Mouse (Mus musculus) intestine, embryonic 16.5 days (tissue): ENCODE measurements around the gene Zfp704. TPM values are rescaled to one million over a fixed set of nuclear protein-coding genes. Genes with fewer than 3 reads are reported as not detected.

Experiments used
- ATAC-seq: fragments of 200-750 bp; cut with Nextera tagmentation; 2 replicates; pipeline ENCODE4 v1.8.0; 2017; ENCODE audit warnings: moderate TSS enrichment, moderate library complexity
- H3K27ac ChIP-seq: fragments of 300-500 bp; sonication (generic); 2 replicates; pipeline ENCODE4 v1.5.1; 2014; ENCODE audit warnings: mild to moderate bottlenecking, low read length
- H3K27me3 ChIP-seq: fragments of 300-500 bp; sonication (generic); replicated peaks from 2 replicates; pipeline ENCODE4 v1.6.1; 2014; ENCODE audit warnings: low read length, control low read depth, mixed read lengths; ENCODE audit not compliant: control insufficient read depth, insufficient read depth
- H3K36me3 ChIP-seq: fragments of 300-500 bp; sonication (generic); 2 replicates; pipeline ENCODE4 v1.6.1; 2014; ENCODE audit warnings: low read length, control low read depth; ENCODE audit not compliant: control insufficient read depth, insufficient read depth
- H3K4me1 ChIP-seq: fragments of 300-500 bp; sonication (generic); 2 replicates; pipeline ENCODE4 v1.6.1; 2014; ENCODE audit warnings: low read length, control low read depth, mixed read lengths; ENCODE audit not compliant: control insufficient read depth, insufficient read depth
- H3K4me2 ChIP-seq: fragments of 300-500 bp; sonication (generic); 2 replicates; pipeline ENCODE4 v1.6.1; 2014; ENCODE audit warnings: low read depth, low read length, control low read depth
- H3K4me3 ChIP-seq: fragments of 300-500 bp; sonication (generic); 2 replicates; pipeline ENCODE4 v1.5.1; 2014; ENCODE audit warnings: mild to moderate bottlenecking, low read length
- H3K9ac ChIP-seq: fragments of 300-500 bp; sonication (generic); 2 replicates; pipeline ENCODE4 v1.6.1; 2014; ENCODE audit warnings: low read depth, low read length
- H3K9me3 ChIP-seq: fragments of 300-500 bp; sonication (generic); 2 replicates; pipeline ENCODE4 v1.6.1; 2016; ENCODE audit warnings: low read length, control low read depth; ENCODE audit not compliant: control insufficient read depth
- WGBS: fragments of 180-500 bp; shearing (Covaris S2); extraction: QIAGEN DNeasy Blood & Tissue Kit; methylation state at CpG from one replicate; pipeline ENCODE4 v1.1.7; 2014; 5-methylcytosine and 5-hydroxymethylcytosine counted together
- polyA plus RNA-seq: library from polyadenylated mRNA; unstranded; fragments of >200 nt; fragmentation: Nextera tagmentation; extraction: Ambion mirVana; gene quantifications from 2 replicates; pipeline ENCODE4 v1.2.1, GENCODE M21; 2015

The Zfp704 gene
- polyA plus RNA-seq, 1 experiment from 2014 or later: 4.4 TPM

GRCm38 (mm10) chr3:9537889-9538288 lies 72.0 kb downstream of the Zfp704 start:
- no peak overlapping the region for H3K27ac ChIP-seq
- H3K4me1 ChIP-seq: peaks cover 7% of the 10 kb centered on the region
- 62% methylated on average over 7 of the region's 7 CpGs for WGBS
- no peaks in the 10 kb centered on the region for H3K27me3 ChIP-seq
- no peak overlapping the region for H3K4me3 ChIP-seq
- no peak for ATAC-seq
- no peaks in the 10 kb centered on the region for H3K36me3 ChIP-seq
- no peak overlapping the region for H3K9ac ChIP-seq
- no peaks in the 10 kb centered on the region for H3K9me3 ChIP-seq
- no peak overlapping the region for H3K4me2 ChIP-seq

GRCm38 (mm10) chr3:9530097-9530780 lies 79.6 kb downstream of the Zfp704 start:
- Histone ChIP-seq H3K4me1 (no peaks in the 10 kb centered on the region), H3K27me3 (no peaks in the 10 kb centered on the region), H3K4me3 (no peak overlapping the region), H3K36me3 (no peaks in the 10 kb centered on the region), H3K9ac (no peak overlapping the region), H3K27ac (no peak overlapping the region), H3K9me3 (peaks cover 4% of the 10 kb centered on the region), H3K4me2 (no peak overlapping the region)
- WGBS: 86% methylated on average over 9 of the region's 9 CpGs
- ATAC-seq: no peak

GRCm38 (mm10) chr3:9524429-9524828 lies 85.5 kb downstream of the Zfp704 start:
- 69% methylated on average over 5 of the region's 5 CpGs for WGBS
- Histone ChIP-seq H3K27me3 (no peaks in the 10 kb centered on the region), H3K4me2 (no peak overlapping the region), H3K36me3 (no peaks in the 10 kb centered on the region), H3K4me3 (no peak overlapping the region), H3K27ac (no peak overlapping the region), H3K9me3 (no peaks in the 10 kb centered on the region), H3K9ac (no peak overlapping the region), H3K4me1 (peaks cover 35% of the 10 kb centered on the region)
- no peak for ATAC-seq

DNA sequence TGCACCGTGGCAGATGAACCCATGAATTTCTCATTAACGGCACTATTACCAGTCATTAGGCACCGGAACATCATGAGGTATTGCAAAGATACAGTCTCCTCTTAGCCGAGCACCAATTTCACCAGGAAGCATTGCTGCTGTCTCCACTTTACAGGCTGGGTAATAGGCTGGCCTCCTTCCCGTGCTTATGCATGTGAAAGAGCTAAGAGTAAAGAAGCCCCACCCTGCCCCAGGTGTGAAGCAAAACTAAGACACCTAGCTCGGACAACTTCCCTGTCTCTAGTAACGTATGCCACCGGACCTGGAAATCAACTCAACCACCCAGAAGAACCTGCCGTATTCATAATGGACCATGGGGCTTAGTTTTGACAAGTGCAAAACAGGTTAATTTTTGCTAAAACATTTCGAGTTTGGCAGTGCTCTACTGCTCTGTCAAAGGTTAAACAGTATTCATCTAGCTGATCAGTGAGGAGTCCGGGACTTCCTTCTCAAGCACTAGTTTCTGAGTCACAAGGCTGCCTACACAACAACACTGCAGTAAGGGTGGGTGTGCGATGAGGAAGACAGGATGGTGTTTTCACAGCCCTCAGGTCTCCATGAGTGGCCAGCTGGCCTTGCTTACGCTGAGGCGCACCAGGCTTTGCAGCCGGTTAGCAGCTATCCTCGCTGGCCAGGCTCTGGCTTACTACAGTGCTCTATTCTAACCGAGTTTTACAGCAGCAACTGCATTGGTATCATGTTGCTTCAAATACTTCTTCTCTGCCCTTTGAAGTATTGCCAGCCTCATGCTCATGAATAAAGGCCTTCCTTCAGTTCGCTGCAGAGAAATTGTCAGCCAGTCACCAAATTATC lies 86.6 kb downstream of the Zfp704 start:
- Histone ChIP-seq H3K9ac (no peak overlapping the region), H3K36me3 (no peaks in the 10 kb centered on the region), H3K9me3 (no peaks in the 10 kb centered on the region), H3K27ac (peak overlapping the region; percentile 47; the same call in 1 of the 2 replicates), H3K4me1 (peaks cover 39% of the 10 kb centered on the region), H3K27me3 (no peaks in the 10 kb centered on the region), H3K4me2 (no peak overlapping the region), H3K4me3 (no peak overlapping the region)
- 54% methylated on average over 18 of the region's 18 CpGs for WGBS
- ATAC-seq: peak; percentile 36

GRCm38 (mm10) chr3:9522009-9522408 lies 87.9 kb downstream of the Zfp704 start:
- Histone ChIP-seq H3K4me3 (no peak overlapping the region), H3K4me2 (no peak overlapping the region), H3K9ac (no peak overlapping the region), H3K4me1 (peaks cover 39% of the 10 kb centered on the region), H3K27me3 (no peaks in the 10 kb centered on the region), H3K27ac (no peak overlapping the region), H3K36me3 (no peaks in the 10 kb centered on the region), H3K9me3 (no peaks in the 10 kb centered on the region)
- WGBS: 50% methylated on average over 6 of the region's 6 CpGs
- ATAC-seq: peak; percentile 24

DNA sequence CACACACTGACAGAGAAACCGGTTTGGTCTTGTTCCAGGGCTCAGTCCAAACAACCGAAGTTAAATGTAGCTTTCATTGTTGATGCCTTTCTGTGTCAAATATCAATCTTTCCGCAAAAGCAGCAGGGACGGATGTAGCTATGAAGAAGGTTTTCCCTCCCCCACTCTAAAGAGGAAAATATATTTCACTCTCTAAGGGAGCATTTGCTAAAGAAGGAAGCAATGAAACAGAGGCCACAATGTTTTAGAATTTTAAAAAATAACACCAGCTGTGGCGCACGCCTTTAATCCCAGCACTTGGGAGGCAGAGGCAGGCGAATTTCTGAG lies 89.2 kb downstream of the Zfp704 start:
- 30% methylated on average over 7 of the region's 7 CpGs for WGBS
- peak overlapping the region; percentile 21; the same call in 1 of the 2 replicates for H3K9ac ChIP-seq
- H3K4me2 ChIP-seq: peak overlapping the region; percentile 23; the same call in 1 of the 2 replicates
- no peaks in the 10 kb centered on the region for H3K9me3 ChIP-seq
- no peak for ATAC-seq
- no peaks in the 10 kb centered on the region for H3K27me3 ChIP-seq
- H3K4me1 ChIP-seq: peaks cover 39% of the 10 kb centered on the region
- H3K27ac ChIP-seq: peak overlapping the region; percentile 40
- no peaks in the 10 kb centered on the region for H3K36me3 ChIP-seq
- no peak overlapping the region for H3K4me3 ChIP-seq

DNA sequence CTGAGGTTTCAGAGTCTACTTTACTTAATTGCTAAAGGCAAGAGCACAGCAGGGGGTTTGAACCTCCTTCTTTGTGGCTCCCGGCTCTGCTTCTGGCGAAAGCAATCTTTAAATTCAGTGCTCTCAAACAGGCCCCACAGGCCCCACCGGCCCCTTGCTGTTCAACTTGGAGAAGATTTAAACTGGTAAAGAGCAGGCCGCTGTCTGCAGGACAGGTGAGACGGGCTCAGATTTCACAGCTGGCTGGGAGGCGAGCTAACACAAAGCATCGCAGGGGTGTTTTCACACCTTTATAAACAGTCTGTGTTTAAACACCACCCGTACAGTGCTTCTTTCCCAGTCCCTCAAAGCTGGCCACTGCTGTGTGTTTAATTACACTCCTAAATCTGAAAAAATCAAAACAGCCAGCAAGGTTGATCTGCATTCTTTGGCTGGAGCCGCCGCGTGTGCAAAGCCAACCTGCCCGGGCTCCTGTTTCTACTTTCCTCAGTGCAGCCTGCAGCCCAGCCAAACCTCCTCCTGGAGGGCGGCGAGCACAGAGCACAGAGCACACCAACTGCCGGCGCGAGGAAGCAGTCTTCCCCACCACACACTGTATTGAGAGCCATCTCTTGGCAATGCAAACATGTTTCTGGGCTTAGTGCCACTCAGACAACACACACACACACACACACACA lies 89.7 kb downstream of the Zfp704 start:
- Histone ChIP-seq H3K36me3 (no peaks in the 10 kb centered on the region), H3K4me2 (peak overlapping the region; percentile 23), H3K4me1 (peaks cover 39% of the 10 kb centered on the region), H3K27ac (peak overlapping the region; percentile 4), H3K27me3 (no peaks in the 10 kb centered on the region), H3K9me3 (no peaks in the 10 kb centered on the region), H3K4me3 (no peak overlapping the region), H3K9ac (peak overlapping the region; percentile 21)
- 14% methylated on average over 17 of the region's 17 CpGs for WGBS
- ATAC-seq: peak; percentile 88

GRCm38 (mm10) chr3:9519491-9519890 lies 90.4 kb downstream of the Zfp704 start:
- H3K27me3 ChIP-seq: no peaks in the 10 kb centered on the region
- no peaks in the 10 kb centered on the region for H3K9me3 ChIP-seq
- 59% methylated on average over 4 of the region's 4 CpGs for WGBS
- H3K36me3 ChIP-seq: no peaks in the 10 kb centered on the region
- no peak overlapping the region for H3K9ac ChIP-seq
- ATAC-seq: no peak
- H3K4me2 ChIP-seq: no peak overlapping the region
- H3K27ac ChIP-seq: no peak overlapping the region
- peaks cover 39% of the 10 kb centered on the region for H3K4me1 ChIP-seq
- no peak overlapping the region for H3K4me3 ChIP-seq

DNA sequence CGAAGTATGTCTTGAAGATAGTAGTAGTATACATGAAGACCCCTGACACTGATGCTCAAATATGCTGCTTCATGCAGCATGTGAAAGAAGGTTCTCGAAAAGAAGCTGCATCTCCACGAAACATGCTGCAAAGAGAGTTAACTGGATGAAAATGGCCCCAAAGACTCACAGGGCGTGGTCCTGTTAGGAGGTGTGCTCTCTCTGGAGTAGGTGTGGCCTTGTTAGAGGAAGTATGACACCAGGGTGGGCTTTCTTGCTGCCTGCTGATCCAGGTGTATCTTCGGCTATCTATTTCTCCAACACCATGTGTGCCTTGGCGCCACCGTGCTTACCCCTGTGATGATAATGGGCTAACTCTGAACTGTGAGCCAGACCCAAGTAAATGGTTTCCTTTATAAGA lies 90.9 kb downstream of the Zfp704 start:
- Histone ChIP-seq H3K4me2 (no peak overlapping the region), H3K4me3 (no peak overlapping the region), H3K27ac (no peak overlapping the region), H3K27me3 (no peaks in the 10 kb centered on the region), H3K36me3 (no peaks in the 10 kb centered on the region), H3K4me1 (peaks cover 39% of the 10 kb centered on the region), H3K9me3 (no peaks in the 10 kb centered on the region), H3K9ac (no peak overlapping the region)
- ATAC-seq: no peak
- 90% methylated on average over 7 of the region's 7 CpGs for WGBS
